Mouse (Mus musculus): Measurements from ENCODE around the gene Otop3. TPM values are rescaled to one million over a fixed set of nuclear protein-coding genes. Genes with fewer than 3 reads are reported as not detected.
A peak's percentile ranks its signal among the peaks of the same experiment; 100 is the strongest.

Gene Otop3
- total and polyA plus RNA-seq, 2 experiments: not detected

DNA sequence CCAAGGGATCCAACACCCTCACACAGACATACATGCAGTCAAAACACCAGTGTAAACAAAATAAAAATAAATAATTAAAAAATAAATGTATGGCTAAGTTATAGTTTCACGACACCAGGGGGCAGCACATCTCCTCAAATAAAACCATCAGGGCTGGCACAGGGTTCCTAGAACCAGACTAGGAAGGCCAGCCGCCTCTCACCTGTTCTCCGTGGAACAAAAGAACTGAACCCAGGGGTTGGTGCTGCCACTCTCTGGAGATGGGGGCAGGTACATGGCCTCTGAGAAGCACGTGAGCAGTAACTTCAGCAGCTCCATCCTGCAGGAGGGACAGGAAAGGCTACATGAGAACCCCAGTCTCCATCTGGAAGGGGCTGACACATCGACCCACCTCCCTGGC lies 23.9 kb downstream of the Otop3 start:
- Histone ChIP-seq H3K4me1 (ENCODE audit: control insufficient read depth, insufficient read depth, low read length) (no peaks in the 10 kb centered on the region), H3K27ac (replicated peaks; ENCODE audit: insufficient read depth, low read depth, low read length) (no peak overlapping the region), H3K4me3 (ENCODE audit: insufficient read depth, low read depth, low read length) (no peak overlapping the region), H3K9ac (ENCODE audit: low read depth, low read length) (no peak overlapping the region), H3K27me3 (ENCODE audit: control insufficient read depth, insufficient read depth, low read length) (no peaks in the 10 kb centered on the region), H3K36me3 (ENCODE audit: control insufficient read depth, insufficient read depth, low read length) (no peaks in the 10 kb centered on the region), H3K79me2 (ENCODE audit: control insufficient read depth, insufficient read depth, low read length) (no peaks in the 10 kb centered on the region)
- 20% methylated on average over 5 of the region's 5 CpGs for WGBS
- peak; percentile 57 for DNase-seq (ENCODE audit: extremely low read depth, low read depth, low spot score)
- TF ChIP-seq POLR2A (IDR thresholded peaks at IDR 0.05; ENCODE audit: extremely low read depth, insufficient read depth, low read length) (no peak), CTCF (IDR thresholded peaks at IDR 0.05; ENCODE audit: low read depth, low read length) (no peak; the same call in 1 of the 2 replicates)

DNA sequence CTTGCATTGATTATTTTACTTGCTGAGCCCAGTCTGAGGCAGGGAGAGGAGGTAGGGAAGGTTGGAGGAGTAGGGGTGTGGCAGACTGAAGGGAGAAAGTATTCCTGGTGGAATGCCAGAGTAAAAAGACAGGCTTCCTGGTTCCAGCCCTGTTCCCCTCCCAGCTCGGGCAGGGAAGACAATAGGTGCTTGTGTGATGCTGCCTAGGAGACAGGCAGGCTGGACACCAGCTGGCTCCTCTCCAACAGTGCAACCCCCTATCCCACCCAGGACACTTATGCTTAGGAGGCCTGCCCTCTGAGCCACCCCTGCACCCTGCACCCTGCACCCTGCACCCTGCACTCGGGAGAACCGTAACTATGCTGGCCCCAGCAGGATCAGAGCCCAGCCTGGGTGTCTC lies 24.8 kb downstream of the Otop3 start:
- Histone ChIP-seq H3K4me3 (ENCODE audit: insufficient read depth, low read depth, low read length) (no peak overlapping the region), H3K36me3 (ENCODE audit: control insufficient read depth, insufficient read depth, low read length) (no peaks in the 10 kb centered on the region), H3K79me2 (ENCODE audit: control insufficient read depth, insufficient read depth, low read length) (no peaks in the 10 kb centered on the region), H3K4me1 (ENCODE audit: control insufficient read depth, insufficient read depth, low read length) (no peaks in the 10 kb centered on the region), H3K27ac (replicated peaks; ENCODE audit: insufficient read depth, low read depth, low read length) (no peak overlapping the region), H3K27me3 (ENCODE audit: control insufficient read depth, insufficient read depth, low read length) (no peaks in the 10 kb centered on the region), H3K9ac (ENCODE audit: low read depth, low read length) (no peak overlapping the region)
- TF ChIP-seq CTCF (IDR thresholded peaks at IDR 0.05; ENCODE audit: low read depth, low read length) (no peak), POLR2A (IDR thresholded peaks at IDR 0.05; ENCODE audit: extremely low read depth, insufficient read depth, low read length) (no peak)
- no peak for DNase-seq (ENCODE audit: extremely low read depth, low read depth, low spot score)
- WGBS: 74% methylated on average over 3 of the region's 3 CpGs

DNA sequence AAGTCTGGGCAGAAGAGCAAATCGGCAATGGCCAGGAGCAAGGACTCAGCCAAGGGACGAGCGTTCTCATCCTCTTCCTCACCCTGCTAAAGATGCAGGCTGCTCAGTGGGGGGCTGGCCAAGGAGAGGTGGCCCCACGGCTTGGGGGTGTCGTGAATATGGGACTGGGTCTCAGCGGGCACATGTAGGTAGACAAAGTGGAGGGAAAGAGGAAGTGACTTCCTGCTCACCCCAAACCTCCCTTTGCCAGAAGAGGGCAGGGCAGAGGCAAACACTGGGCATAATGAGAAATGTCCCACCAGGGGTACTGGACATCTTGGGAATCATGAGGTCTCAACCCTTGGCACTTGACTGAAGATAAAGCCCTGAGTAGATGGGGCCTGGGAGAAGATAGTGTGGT lies 25.2 kb downstream of the Otop3 start:
- no peaks in the 10 kb centered on the region for H3K4me1 ChIP-seq (ENCODE audit: control insufficient read depth, insufficient read depth, low read length)
- no peaks in the 10 kb centered on the region for H3K36me3 ChIP-seq (ENCODE audit: control insufficient read depth, insufficient read depth, low read length)
- no peak overlapping the region for H3K4me3 ChIP-seq (ENCODE audit: insufficient read depth, low read depth, low read length)
- no peaks in the 10 kb centered on the region for H3K27me3 ChIP-seq (ENCODE audit: control insufficient read depth, insufficient read depth, low read length)
- WGBS: 78% methylated on average over 6 of the region's 6 CpGs
- H3K9ac ChIP-seq (ENCODE audit: low read depth, low read length): no peak overlapping the region
- DNase-seq (ENCODE audit: extremely low read depth, low read depth, low spot score): no peak
- H3K79me2 ChIP-seq (ENCODE audit: control insufficient read depth, insufficient read depth, low read length): no peaks in the 10 kb centered on the region
- no peak for TF ChIP-seq POLR2A (IDR thresholded peaks at IDR 0.05; ENCODE audit: extremely low read depth, insufficient read depth, low read length)
- TF ChIP-seq CTCF (IDR thresholded peaks at IDR 0.05; ENCODE audit: low read depth, low read length): no peak; the same call in 1 of the 2 replicates
- H3K27ac ChIP-seq (replicated peaks; ENCODE audit: insufficient read depth, low read depth, low read length): no peak overlapping the region

DNA sequence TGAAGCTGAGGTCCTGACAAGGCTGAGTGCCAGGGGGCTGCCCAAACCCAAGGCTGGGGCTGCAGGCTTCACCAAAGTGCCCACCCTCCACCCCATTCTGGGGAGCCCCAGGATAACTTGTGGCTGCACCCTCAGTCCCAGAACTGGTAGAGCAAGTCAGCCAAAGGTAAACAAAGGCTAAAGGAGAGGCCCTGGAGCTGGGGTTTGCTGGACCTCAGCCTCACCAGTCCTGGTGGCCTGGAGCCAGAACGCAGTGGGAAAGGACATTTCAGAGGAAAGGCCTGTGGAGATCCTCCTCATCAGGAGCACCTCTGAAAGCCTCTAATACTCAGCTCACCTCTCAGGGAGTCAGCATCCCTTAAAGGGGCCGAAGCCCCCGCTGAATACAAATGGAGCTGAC lies 29.6 kb downstream of the Otop3 start:
- H3K27me3 ChIP-seq (ENCODE audit: control insufficient read depth, insufficient read depth, low read length): peaks cover 4% of the 10 kb centered on the region
- no peaks in the 10 kb centered on the region for H3K79me2 ChIP-seq (ENCODE audit: control insufficient read depth, insufficient read depth, low read length)
- whole genome bisulfite sequencing: 85% methylated on average over 3 of the region's 3 CpGs
- no peak for TF ChIP-seq POLR2A (IDR thresholded peaks at IDR 0.05; ENCODE audit: extremely low read depth, insufficient read depth, low read length)
- no peak for TF ChIP-seq CTCF (IDR thresholded peaks at IDR 0.05; ENCODE audit: low read depth, low read length)
- no peak overlapping the region for H3K27ac ChIP-seq (replicated peaks; ENCODE audit: insufficient read depth, low read depth, low read length)
- peaks cover 2% of the 10 kb centered on the region; the same call in 1 of the 2 replicates for H3K4me1 ChIP-seq (ENCODE audit: control insufficient read depth, insufficient read depth, low read length)
- no peak overlapping the region for H3K4me3 ChIP-seq (ENCODE audit: insufficient read depth, low read depth, low read length)
- no peak overlapping the region for H3K9ac ChIP-seq (ENCODE audit: low read depth, low read length)
- H3K36me3 ChIP-seq (ENCODE audit: control insufficient read depth, insufficient read depth, low read length): no peaks in the 10 kb centered on the region
- DNase-seq (ENCODE audit: extremely low read depth, low read depth, low spot score): no peak

DNA sequence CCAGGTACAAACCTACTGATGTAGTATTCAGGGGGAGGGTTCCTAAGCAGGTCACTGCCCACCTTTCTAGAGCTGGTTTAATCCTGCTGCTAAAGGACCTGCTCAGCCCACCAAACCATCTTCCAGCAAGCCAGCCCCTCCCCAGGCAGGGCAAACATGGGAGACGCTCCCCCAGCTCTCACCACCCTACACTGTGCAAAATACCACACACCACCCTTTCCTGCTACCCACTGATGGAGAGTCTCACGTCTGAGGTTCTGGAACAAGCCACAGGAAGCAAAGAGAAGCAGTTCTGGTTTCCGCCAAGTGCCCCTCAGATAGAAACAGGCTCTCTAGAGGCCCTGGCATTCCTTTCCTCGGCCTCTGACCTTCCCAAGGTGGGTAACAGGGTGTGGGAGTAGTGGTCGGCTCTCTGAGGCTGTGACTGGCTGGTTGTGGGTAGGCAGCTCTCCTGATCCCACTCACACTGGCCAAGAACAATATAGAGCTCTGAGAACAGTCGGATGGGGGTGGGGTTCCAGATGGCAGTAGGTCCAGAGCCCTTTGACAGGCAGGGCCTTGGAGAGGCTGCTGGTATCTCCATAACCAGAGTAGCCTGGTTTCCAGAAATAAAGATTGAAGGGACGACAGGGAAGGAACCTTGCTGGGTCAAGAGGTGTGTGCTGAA lies 31.6 kb downstream of the Otop3 start:
- H3K9ac ChIP-seq (ENCODE audit: low read depth, low read length): no peak overlapping the region
- TF ChIP-seq POLR2A (IDR thresholded peaks at IDR 0.05; ENCODE audit: extremely low read depth, insufficient read depth, low read length): no peak
- TF ChIP-seq CTCF (IDR thresholded peaks at IDR 0.05; ENCODE audit: low read depth, low read length): no peak
- no peaks in the 10 kb centered on the region for H3K36me3 ChIP-seq (ENCODE audit: control insufficient read depth, insufficient read depth, low read length)
- WGBS: 69% methylated on average over 7 of the region's 7 CpGs
- no peak for DNase-seq (ENCODE audit: extremely low read depth, low read depth, low spot score)
- H3K4me3 ChIP-seq (ENCODE audit: insufficient read depth, low read depth, low read length): no peak overlapping the region
- no peak overlapping the region; the same call in 1 of the 2 replicates for H3K27ac ChIP-seq (replicated peaks; ENCODE audit: insufficient read depth, low read depth, low read length)
- peaks cover 2% of the 10 kb centered on the region; the same call in 1 of the 2 replicates for H3K4me1 ChIP-seq (ENCODE audit: control insufficient read depth, insufficient read depth, low read length)
- no peaks in the 10 kb centered on the region for H3K79me2 ChIP-seq (ENCODE audit: control insufficient read depth, insufficient read depth, low read length)
- peaks cover 4% of the 10 kb centered on the region for H3K27me3 ChIP-seq (ENCODE audit: control insufficient read depth, insufficient read depth, low read length)

DNA sequence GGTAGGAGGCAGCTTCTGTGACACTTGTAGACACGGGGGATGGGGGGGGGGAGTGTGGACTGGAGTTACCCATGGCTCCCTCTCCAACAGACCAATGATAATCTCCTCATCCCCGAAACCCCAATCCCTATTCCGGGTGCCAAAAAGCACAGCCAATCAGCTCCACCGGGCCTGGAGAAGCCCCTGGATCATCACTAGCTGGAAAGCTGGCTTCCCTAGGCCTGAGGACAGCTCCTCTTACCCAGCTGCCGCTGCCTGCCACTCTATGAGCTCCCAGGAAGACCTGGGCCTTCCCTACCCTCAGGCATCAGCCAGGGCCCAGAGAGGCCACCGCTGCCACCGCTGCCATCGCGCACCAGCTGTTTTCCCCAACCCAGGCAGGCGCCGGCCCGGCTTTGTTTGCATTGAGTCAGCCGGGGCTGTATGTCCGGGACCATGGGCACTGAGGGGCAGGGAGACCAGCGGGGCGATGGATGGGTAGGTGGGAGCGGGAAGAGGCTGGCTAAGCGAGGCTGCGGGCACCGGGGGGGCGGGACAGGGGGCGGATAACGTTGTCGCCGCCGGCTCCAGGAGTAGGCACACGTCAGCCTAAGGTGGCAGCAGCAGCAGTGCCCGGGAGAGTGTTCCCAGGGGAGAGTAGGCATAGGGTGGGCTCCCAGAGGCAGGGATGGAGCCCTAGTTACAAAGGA lies 32.3 kb downstream of the Otop3 start:
- WGBS: 11% methylated on average over 28 of the region's 28 CpGs
- no peak for TF ChIP-seq POLR2A (IDR thresholded peaks at IDR 0.05; ENCODE audit: extremely low read depth, insufficient read depth, low read length)
- TF ChIP-seq CTCF (IDR thresholded peaks at IDR 0.05; ENCODE audit: low read depth, low read length): no peak
- H3K27me3 ChIP-seq (ENCODE audit: control insufficient read depth, insufficient read depth, low read length): peaks cover 4% of the 10 kb centered on the region

More for the DNA sequence above, 32.3 kb downstream of the Otop3 start:
- Histone ChIP-seq H3K27ac (replicated peaks; ENCODE audit: insufficient read depth, low read depth, low read length) (no peak overlapping the region; the same call in 1 of the 2 replicates), H3K79me2 (ENCODE audit: control insufficient read depth, insufficient read depth, low read length) (no peaks in the 10 kb centered on the region), H3K4me1 (ENCODE audit: control insufficient read depth, insufficient read depth, low read length) (peaks cover 2% of the 10 kb centered on the region; the same call in 1 of the 2 replicates), H3K4me3 (ENCODE audit: insufficient read depth, low read depth, low read length) (peak overlapping the region; percentile 61), H3K9ac (ENCODE audit: low read depth, low read length) (peak overlapping the region; percentile 64), H3K36me3 (ENCODE audit: control insufficient read depth, insufficient read depth, low read length) (no peaks in the 10 kb centered on the region)
- DNase-seq (ENCODE audit: extremely low read depth, low read depth, low spot score): no peak
